Mouse (Mus musculus) cerebellum, postnatal 4 days (tissue): Measurements from ENCODE around the gene Mast4.

ENCODE experiments used
- DNase-seq, 2 experiments: peaks; one replicate each; pipeline ENCODE4 v3.0.0; 2022; ENCODE audit warnings: low spot score in 2 of 2, mixed read lengths in 1 of 2

Gene Mast4

GRCm38 (mm10) chr13:103120669-103121131 lies 213.6 kb downstream of the Mast4 start:
- peak in 1 of 2 experiments; percentile 33 for DNase-seq

- no peak for DNase-seq
Observed at GRCm38 (mm10) chr13:103119728-103120127, 214.6 kb downstream of the Mast4 start.

GRCm38 (mm10) chr13:103115116-103115515 lies 219.2 kb downstream of the Mast4 start:
- no peak for DNase-seq

GRCm38 (mm10) chr13:103114274-103114673 lies 220.0 kb downstream of the Mast4 start:
- DNase-seq: peak; percentile 64 to 88

GRCm38 (mm10) chr13:103109872-103110271 lies 224.4 kb downstream of the Mast4 start:
- DNase-seq: peak; percentile 70 to 74

GRCm38 (mm10) chr13:103107362-103107761 lies 226.9 kb downstream of the Mast4 start:
- no peak for DNase-seq

GRCm38 (mm10) chr13:103102598-103102997 lies 231.7 kb downstream of the Mast4 start:
- no peak for DNase-seq

GRCm38 (mm10) chr13:103096346-103097150 lies 237.7 kb downstream of the Mast4 start:
- peak; percentile 35 to 51 for DNase-seq

- DNase-seq: no peak
Observed at GRCm38 (mm10) chr13:103095491-103095890, 238.8 kb downstream of the Mast4 start.

GRCm38 (mm10) chr13:103094595-103094994 lies 239.7 kb downstream of the Mast4 start:
- DNase-seq: no peak

- DNase-seq: no peak
Observed at GRCm38 (mm10) chr13:103093713-103094112, 240.6 kb downstream of the Mast4 start.

- no peak for DNase-seq
Observed at GRCm38 (mm10) chr13:103085540-103086121, 248.7 kb downstream of the Mast4 start.

- no peak for DNase-seq
Observed at GRCm38 (mm10) chr13:103082891-103083290, 251.4 kb downstream of the Mast4 start.

GRCm38 (mm10) chr13:103079806-103080205 lies 254.5 kb downstream of the Mast4 start:
- no peak for DNase-seq

- no peak for DNase-seq
Observed at GRCm38 (mm10) chr13:103078815-103079214, 255.5 kb downstream of the Mast4 start.

GRCm38 (mm10) chr13:103073461-103073860 lies 260.8 kb downstream of the Mast4 start:
- no peak for DNase-seq

- no peak for DNase-seq
Observed at GRCm38 (mm10) chr13:103071783-103072182, 262.5 kb downstream of the Mast4 start.

- no peak for DNase-seq
Observed at GRCm38 (mm10) chr13:103067581-103068166, 266.6 kb downstream of the Mast4 start.

GRCm38 (mm10) chr13:103065437-103065836 lies 268.9 kb downstream of the Mast4 start:
- DNase-seq: no peak

GRCm38 (mm10) chr13:103061680-103062079 lies 272.6 kb downstream of the Mast4 start:
- DNase-seq: no peak

GRCm38 (mm10) chr13:103059995-103060652 lies 274.2 kb downstream of the Mast4 start:
- no peak for DNase-seq

- DNase-seq: no peak
Observed at GRCm38 (mm10) chr13:103056451-103056850, 277.8 kb downstream of the Mast4 start.
